Mouse (Mus musculus) mesoderm, embryonic 11.5 days (tissue): Measurements from ENCODE around the gene Chmp1a.
"Not testable (repeated sequence)": the region's sequence is repeated elsewhere in the genome, so short reads cannot be mapped to it uniquely, and the experiment has no call there.

ENCODE experiments used
- DNase-seq: peaks from one replicate; pipeline ENCODE4 v3.0.0-alpha.2; 2012; ENCODE audit warnings: low read depth, low spot score

Gene Chmp1a

DNA sequence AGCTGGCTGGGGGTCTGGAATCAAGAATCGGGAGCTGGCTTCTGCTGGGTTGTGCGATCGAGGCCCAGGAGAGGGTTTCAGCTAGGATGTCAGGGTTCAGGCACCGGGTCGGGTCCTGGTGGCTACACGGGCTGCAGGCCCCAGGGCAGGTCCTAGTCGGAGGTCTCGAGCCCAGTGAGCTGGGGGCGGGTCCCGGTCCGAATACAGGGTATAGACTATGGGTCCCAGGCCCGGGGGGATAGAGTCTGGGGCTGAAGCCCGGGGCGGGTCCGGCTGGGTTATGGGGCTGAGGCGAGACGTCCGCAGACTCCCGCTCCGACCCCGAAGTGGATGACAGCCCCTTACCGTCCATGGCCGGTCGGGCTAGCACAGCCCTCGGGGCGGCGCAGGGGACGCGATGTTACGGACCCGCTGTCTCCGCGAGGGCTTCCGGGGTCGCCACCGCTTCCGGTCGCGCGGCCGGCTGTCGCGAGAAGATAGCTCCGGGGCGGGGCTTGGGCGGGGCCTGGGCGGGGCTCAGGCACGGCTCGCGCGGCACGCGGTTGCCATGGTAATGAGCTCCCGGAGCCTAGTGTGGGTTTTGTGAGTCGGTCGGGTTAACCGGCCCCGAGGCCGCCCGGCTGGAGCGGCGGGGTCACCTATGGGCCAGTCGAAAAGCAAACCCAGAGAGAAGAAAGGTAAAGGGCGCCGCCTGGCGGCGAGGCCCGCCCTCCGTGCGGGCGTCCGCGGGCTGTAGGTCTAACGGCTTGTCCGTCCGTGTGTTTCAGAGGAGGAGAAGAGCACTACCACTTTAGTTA, at the start of gene Chmp1a, which contains the start of gene Spata33:
TSS of gene Chmp1a (minus strand) at position 443 of the 797 bp plus-strand sequence.
TSS of gene Spata33 (plus strand) at position 512 of the 797 bp plus-strand sequence.
- peak; percentile 98 for DNase-seq

DNA sequence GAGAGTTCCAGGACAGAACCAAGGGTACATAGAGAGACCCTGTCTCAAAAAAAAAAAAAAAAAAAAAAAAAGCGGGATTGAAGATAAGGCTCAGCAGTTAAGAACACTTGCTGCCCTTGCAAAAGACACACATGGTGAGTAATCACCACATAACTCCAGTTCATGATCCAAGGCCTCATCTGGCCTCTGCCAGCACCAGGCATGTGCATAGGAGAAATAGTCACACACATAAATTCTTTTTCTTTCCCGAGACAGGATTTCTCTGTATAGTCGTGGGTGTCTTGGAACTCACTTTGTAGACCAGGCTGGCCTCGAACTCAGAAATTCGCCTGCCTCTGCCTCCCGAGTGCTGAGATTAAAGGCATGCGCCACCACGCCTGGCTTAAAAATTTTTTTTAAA, 45.0 kb upstream of the Chmp1a start:
- DNase-seq: not testable (repeated sequence)

DNA sequence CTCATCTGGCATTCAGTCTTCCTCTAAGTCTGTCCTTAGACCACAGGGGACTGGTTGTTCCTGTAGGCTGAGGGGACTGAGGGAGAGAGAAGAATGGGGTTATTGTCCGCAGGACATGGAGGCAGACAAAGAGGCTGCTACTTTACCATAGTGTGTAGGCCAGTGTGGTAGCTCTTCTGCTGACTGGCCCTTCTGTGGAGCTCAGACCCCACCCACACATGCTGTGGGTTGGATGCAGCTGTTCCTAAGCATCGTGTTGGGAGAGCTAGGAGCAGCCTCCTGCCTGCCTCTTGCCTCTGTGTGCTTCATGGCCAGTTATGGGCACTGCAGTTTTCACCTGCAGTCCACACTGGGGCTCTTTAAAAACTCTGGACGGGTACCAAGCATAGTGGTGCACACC, 44.6 kb upstream of the Chmp1a start:
- DNase-seq: peak; percentile 24

DNA sequence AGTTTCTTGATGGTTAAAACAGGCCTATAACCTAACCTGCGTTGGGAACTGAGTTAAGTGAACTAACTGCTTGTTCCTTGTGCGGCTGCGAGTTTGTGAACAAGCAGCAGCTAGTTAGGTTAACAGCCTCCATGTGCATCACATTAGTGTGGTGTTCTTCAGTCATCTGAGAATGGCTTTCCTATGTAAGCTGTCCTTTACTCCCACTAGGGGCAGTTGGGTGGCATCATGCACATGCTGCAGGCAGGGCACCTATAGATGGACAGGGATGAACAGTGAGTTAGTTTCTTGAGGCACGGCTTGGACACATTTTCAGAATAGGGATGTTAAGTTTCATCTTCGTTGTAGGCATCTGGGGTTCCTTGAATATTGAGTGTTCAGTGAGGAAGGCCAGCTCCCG, 42.6 kb upstream of the Chmp1a start:
- DNase-seq: no peak

DNA sequence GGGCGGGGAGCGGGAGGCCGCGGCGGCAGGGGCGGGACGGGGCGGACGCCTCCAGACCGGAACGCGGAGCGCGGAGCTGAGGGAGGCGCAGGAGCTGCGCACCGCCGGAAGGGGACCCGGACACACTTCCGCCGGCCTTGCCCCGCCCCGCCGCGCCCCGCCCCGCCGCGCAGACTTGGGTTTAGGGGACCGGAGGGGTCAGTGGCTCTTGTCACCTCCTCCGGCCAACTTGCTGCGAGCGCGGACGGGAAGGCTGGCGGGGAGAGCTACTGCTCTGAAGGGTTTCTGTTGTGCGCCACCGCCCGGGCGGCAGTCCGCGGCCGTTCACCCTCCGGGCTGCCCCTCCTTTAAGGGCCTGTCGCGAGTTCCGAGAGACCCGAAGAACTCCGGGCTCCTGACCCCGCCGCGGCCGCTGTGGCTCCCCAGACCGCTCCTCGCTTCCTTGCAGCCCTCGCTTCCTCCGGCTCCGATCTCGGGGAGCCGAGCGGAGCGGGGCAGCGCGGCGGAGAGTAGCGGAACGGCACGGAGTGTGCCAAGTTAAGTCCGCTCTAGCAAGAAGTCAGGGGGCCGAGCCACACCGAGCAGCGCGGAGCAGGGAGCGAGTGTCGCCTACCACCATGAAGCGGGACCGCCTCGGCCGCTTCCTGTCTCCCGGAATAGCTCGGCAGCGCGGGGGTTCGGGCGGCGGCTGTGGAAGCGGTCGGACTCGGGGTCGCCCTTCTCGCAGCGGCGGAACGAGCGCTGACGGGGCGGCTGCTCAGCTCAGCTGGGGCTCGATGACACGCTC, 41.7 kb upstream of the Chmp1a start, which contains the start of the genes Zfp276 and Vps9d1:
TSS of gene Zfp276 (plus strand) at position 97 of the 787 bp plus-strand sequence.
TSS of gene Vps9d1 (minus strand) at position 250 of the 787 bp plus-strand sequence.
- peak; percentile 87 for DNase-seq

DNA sequence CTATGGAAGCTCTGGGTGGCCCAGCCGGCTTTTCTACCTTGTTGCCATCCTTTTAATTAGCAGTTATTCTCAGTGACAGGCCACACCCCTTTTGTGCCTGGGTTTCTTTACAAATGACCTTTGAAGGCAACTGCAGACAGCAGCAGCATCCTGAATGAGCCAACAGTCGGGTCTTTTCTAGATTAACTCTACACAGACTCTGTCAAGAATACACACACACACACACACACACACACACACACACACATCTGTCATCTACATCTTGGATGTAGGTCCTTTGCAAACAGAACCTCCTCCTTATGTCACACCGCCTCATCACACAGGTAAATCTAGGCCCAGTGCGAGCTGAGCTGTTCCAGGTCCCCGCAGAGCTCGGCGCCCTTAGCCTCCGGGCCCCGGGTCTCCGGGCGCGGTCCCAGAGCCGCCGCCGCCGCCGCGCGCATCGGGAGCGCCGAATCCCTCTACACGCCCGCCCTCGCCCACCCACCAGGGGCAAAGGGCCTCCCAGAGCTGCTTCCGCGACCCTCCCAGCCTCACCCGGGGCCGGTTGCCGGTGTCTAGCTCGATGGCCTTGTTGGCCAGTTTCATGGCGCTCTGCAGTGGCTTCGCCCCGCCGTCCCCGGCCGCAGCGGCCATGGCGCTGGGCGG, 41.0 kb upstream of the Chmp1a start:
- no peak for DNase-seq

DNA sequence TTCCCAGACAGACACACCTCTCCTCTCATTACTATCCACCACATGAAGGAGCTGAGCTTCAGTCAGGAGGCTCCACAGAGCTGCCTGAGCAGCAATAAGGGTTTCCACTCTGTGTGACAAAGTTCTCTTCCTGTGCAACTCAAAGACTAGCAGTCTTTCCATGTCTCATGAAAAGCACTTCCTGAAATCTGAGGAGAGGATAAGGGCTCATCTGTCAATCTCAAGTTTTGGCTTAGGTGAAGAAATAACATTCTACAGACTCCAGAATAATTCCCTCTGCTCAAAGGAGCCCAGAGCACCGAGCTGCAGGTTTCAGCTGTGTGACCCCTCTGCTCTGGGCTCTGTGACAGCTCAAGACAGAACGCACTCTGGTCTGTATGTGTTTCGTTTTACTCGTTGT, 40.4 kb upstream of the Chmp1a start:
- no peak for DNase-seq

DNA sequence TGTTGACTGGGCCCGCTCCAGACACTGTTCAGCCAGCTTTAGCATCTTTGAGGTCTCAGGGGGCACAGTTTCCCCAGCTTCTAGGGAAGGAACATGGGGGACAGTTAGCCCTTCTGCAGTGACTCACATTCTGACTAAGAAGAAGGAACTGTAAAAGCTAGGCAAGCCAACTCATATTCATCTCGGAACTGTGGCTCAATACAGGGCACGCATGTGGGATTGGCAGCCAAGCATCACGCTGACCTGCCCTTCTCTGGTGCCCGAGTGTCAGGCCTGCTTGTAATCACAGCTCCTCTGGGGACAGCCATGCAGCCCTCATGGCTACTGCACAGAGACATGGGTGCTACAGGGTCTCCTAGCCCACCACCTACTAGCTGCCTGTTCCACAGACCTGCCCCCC, 38.4 kb upstream of the Chmp1a start:
- no peak for DNase-seq

DNA sequence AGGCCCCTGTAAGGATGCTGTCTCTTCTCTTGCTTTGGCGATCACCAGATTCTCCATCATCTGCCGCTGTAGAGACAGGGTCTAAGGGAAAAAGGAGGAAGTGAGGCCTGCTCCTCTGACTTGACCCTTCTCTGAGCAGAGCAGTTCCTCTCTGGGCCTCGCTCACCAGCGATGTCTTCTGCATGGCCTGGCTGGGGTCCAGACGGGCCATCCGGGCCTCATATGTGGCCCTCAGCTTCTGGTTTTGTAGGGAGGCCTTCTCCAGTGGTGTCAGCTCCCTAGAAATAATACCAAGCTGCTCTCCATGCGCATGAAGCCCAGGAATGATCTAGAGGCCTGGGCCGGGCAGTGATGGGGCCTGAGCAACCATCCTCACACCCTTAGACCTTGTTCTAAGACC, 36.0 kb upstream of the Chmp1a start:
- no peak for DNase-seq

DNA sequence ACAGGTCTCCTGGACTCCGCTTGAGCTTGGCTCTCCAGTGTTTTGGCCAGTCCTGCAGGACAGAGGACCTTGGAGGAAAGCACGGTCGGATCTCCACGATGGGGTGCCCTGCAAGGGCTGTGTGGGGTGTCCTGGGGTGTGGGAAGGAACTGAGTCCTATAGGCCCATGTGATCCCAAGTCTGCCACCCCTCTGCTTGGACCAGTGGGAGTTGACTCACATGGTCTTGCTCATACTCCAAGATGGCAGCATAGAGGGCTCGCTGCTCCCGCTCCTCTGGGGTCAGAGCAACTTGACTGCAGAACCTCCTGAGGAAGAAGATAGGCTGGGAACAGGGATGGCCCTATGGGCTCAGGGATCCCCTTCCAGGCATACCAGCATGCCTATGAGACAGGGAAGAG, 35.2 kb upstream of the Chmp1a start:
- no peak for DNase-seq

DNA sequence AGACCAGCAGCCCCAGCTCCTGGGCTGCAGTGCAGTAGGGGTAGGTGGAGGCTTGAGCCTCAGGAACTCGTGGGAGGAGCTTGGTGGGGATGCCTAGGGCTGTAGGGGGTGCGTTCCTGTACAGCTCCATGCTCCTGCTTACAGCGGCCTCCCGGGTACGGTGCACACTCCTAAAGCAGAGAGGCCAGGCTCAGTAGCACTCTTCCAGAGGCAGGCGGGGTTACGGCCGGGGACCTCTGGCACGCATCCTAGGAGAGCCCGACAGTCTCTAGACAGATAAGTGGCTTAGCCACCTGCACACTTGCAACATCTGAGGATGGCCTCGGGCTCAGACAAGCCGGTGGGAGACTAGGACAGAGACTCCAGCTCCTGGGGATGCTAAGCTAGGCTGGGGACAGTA, 33.0 kb upstream of the Chmp1a start:
- no peak for DNase-seq

DNA sequence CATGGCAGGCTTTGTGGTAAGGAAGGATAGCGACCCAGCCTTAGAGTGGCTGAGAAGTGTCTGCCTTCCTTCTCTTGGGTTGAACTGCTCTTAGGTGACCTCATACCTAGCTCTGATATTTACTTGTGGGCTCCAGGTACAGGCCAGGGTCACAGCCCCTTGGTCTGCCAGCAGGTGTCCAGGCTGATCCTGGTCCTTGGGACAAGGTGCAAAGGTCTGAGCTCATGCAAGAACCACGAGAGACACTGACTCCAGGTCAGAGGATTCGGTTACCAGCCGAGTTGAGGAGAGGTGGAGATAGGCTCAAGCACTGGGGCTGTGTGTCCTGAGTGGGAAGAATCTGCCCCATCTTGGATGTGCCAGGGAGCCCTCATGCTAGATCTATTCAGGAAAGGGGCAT, 31.8 kb upstream of the Chmp1a start:
- no peak for DNase-seq

DNA sequence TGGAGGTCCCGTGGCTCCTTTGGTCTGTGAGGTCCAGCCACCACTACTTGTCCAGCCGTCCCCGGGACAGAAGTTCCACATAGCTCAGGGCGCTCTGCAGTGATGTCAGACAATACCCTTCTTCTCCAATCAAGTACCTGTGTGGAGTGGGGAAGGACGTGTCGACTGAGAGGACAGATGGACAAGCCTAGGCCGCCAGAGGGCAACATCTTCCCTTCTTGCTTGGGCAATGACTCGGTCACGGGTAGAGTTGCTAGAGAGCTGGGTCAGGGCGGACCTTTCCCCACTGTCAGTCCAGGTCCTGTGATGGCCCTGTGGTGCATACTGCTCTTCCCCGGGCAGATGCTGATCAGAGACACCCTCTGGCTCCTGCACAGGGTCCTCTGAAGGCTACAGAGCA, 30.5 kb upstream of the Chmp1a start:
- DNase-seq: no peak

DNA sequence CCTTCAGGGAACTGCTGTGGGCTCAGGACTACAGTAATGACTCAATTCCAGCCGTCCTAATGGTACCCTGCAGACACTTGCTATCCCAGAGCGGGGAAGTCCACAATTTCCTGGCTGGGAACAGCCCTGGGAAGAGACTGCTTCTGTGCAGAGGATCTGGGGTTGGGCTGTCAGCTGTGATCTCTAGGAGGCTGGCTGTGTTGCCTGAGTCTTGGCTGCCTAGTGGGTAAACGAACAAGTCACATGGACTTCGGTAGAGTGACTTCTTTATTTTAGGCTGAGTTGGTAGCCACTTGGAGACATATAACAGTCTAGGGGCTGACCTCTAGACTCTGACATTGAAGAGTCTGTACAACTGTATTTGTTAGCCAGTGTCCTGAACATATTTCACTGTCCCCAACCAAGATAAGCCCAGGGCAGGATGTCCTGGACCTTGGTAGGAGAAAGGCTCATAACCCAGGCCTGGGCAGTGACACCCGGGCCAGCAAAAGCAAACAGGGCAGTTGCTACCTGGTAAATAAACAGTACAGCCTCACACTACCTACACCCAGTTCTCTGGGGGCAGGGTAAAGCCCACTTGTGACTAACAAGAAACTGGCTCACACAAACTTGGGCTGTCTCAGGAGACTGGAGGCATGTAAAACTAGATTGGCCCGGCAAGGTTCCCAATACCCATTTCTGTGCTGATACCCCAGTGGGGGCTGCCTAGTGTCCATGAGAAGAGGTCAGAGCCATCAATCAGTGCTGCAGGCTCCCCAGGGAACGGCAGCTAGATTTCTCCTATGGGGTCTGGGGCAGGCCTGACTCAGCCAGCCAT, 29.8 kb upstream of the Chmp1a start:
- no peak for DNase-seq

DNA sequence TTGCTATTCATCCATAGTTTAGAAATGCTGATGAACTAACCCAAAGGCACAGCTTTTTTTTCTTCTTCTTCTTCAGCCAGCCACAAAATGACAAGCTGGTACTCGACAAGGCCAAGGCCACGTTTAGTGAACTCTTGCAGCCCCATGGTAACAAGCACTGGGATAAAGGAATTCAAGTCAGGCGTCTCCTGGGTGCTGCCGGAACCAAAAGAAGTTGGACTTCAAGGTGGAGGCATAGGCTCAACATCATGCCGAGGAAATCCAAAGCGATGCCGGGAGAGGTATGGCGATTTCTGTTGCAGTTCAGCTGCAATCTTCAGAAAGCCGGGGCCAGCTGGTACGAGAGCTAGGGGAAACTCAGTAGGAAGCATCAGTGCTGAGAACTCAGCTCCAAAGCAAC, 26.8 kb upstream of the Chmp1a start:
- no peak for DNase-seq

DNA sequence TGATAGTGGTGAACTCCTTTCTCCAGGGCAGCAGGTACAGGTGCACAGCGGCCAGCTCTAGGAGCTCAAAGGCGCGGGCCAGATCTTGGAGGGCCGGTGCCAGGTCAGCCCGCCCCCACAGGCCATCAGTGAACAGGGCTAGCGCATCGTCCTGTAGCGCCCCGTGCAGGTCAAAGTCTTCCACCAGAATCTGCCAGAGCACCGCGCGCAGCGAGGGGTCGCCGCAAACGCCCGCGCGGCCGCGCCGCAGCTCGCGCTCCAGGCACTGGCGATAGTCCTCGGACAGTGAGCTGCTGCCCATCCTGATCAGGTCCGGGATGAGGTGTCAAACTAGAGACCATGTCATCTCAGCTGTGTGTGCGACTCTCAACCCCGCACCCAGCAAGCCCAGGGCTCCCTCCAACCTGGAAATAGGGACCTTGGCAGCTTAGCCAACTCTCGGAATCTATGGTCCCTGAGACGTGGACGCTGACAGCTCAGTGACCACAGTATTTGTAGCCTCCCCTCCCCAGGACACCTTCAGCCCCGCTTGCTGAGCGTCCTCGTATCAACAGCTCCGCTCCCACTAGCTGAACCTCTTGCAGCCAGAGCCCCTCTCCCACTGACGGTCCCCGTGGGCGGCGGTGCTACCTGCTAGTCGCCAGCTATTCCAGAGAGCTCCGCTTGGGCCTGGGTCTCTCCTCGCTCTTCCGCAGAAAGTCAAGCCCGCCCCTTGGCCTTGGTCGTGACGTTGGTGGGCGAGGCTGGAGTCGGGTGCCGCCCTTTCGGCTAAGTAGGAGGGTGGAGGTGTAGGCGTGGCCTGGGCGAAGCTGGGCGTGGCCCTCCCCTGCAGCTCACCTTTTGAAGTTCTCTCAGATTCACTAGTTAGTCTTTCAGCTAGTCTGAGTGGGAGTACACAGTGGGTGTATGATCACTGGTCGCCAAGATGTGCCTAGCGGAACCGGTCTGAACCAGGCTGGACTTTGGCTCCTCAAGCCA, 23.2 kb upstream of the Chmp1a start, which contains the start of gene Spata2l:
TSS of gene Spata2l (minus strand) at position 714 of the 978 bp plus-strand sequence.
- peak; percentile 91 for DNase-seq

DNA sequence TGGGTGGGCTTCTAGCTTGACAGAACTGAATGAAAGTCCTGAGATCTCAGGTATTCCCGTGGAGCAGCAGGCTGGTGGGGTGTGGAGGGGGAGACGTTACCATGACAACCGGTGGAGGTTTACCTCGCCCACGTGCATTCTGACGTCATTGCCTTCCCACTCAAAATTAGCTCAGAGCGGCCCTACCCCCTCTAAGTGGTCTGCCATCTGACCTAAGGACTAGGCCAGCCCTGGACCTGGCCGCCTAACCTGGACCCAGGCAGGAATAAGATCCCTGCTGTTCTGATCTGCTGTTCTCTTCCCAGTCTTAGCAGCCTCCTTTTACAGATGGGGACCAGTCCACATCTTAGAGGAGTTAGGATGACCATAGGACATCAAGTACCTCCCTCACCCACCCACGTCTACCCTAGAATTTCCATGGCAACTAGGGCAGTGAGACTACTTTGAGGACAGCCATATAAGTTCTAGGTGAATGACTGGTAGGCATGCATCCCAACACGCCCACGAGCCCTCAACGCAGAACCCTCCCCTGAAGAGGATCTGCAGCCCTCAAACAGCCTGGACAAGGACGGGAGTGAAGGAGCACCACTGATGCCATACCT, 22.5 kb upstream of the Chmp1a start:
- DNase-seq: no peak

DNA sequence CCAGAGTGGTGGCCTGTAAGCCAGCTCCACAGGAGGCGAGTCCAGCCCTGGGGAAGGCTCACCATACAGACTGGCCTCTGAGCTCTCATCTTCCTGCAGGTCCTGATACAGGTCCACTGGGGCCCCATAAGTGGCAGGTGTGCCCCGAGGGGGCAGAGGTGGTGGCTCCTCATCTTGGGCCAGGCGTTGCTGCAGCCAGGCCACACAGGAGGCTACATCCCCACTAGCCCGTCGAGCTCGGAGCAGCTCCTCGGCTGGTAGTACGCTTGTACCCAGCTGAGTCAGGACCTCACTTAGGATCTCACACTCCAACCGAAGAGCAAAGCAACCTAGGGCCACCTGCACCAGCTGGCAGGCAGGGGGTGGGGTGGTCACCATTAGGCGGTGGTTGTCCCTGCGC, 21.2 kb upstream of the Chmp1a start:
- DNase-seq: no peak

DNA sequence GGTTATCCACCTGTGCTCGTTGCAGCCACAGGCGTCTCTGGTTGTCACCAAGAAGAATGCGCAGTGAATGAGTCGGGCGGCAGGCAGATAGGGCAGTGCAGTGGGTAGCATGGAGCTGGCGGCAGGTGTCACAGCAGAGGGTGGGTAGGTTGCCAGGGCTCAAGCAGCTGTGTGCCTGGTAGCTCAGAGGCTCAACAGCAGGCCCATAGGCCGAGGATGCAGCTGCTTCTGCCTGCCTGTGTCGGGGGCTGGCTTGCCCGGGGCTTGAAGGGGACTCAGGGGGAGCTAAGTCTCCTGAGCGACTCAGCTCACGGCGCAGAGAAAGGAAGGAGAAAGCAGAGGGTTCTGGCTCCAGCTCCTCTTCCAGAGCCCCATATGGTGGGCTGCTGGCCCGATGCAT, 20.7 kb upstream of the Chmp1a start:
- no peak for DNase-seq

DNA sequence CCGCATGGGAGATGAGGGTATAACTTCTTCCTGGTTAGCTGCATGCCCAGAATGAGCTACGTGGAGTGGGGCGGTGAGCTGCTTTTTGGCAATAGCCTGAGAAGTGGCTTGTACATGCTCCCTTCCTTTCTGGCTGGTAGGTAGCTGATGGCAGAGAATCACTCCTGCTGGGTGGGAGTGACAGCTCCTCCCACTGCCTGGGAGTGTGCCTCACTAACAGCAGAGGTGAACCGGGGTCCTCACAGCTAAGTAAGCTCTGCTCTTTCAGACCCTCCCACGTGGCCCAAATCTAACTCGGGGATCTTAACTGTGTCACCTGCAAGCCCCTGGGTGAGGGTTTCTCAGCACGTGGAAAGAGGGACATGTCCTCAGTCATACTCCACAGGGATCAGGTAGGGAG, 20.0 kb upstream of the Chmp1a start:
- no peak for DNase-seq
